Mouse (Mus musculus) lung, adult 2 months (tissue): ENCODE data around the gene Hoxb1.

Source experiments
- CTCF ChIP-seq: fragments of 200-500 bp; IDR thresholded peaks from 2 replicates; pipeline ENCODE4 v1.5.1; 2011; ENCODE audit warnings: mild to moderate bottlenecking, low read length, control low read depth; ENCODE audit not compliant: insufficient read depth
- POLR2A ChIP-seq: fragments of 200-500 bp; IDR thresholded peaks from 2 replicates; pipeline ENCODE4 v1.6.1; 2011; ENCODE audit warnings: low read depth, mild to moderate bottlenecking, control low read depth, low read length, borderline replicate concordance; ENCODE audit errors: extremely low read depth

GRCm38 (mm10) chr11:96338957-96339855 is 26.3 kb upstream of the Hoxb1 start:
- TF ChIP-seq CTCF (no peak), POLR2A (no peak)
